21 mouse cellular contexts compared by ENCODE assay signal in genomic region chr8:99532686-99533415, GRCm38 (mm10).
DNase-seq lines count a peak whose midpoint lies in the region; ATAC-seq lines count a peak whose summit lies in the region.
"Had no signal": no experiment of that assay in that cellular context is flagged by ENCODE, and none has a peak within 500 bp of the region (broad histone marks: within the 10 kb centered on the region; RNA-seq: fewer than 3 reads in every experiment).

No protein-coding gene starts in this region.

- no peak overlapping the region for H3K27ac ChIP-seq in embryonic facial prominence, embryonic 14.5 days (replicated peaks; ENCODE audit: low read depth, low read length)
- H3K27ac ChIP-seq in embryonic facial prominence, embryonic 10.5 days (replicated peaks) = no peak overlapping the region
- no peak overlapping the region for H3K27ac ChIP-seq in intestine, embryonic 15.5 days
- H3K27ac ChIP-seq: heart, embryonic 10.5 days; hindbrain, embryonic 15.5 days; liver, embryonic 12.5 days; midbrain, embryonic 13.5 days; neural tube, embryonic 15.5 days had no signal

- DNase-seq in embryonic facial prominence, embryonic 14.5 days (ENCODE audit: low spot score) = peak; percentile 74
- DNase-seq in embryonic facial prominence, embryonic 10.5 days (ENCODE audit: low spot score) = no peak
- DNase-seq in left cerebral cortex, adult 11 months (ENCODE audit: low spot score) = peak; percentile 1
- DNase-seq in left cerebral cortex, postnatal 4 days = no peak
- peak; percentile 30 to 66 for DNase-seq in frontal cortex, adult 2 months (ENCODE audit: extremely low spot score in 1 of 2, low spot score in 1 of 2)
- peak; percentile 30 to 87 for DNase-seq in left cerebral cortex, postnatal 25 days (ENCODE audit: low spot score in 2 of 2)
- DNase-seq in thymus, postnatal 0 days (ENCODE audit: low spot score) = no peak
- DNase-seq: adrenal gland, postnatal 10 days; gastrocnemius, postnatal 36 days; heart, postnatal 10 days; kidney, adult 11 months; kidney, postnatal 14 days; thymus, postnatal 14 days had no signal

- no peak overlapping the region for H3K4me3 ChIP-seq in embryonic facial prominence, embryonic 14.5 days (ENCODE audit: low read depth, low read length)
- no peak overlapping the region for H3K4me3 ChIP-seq in embryonic facial prominence, embryonic 10.5 days
- H3K4me3 ChIP-seq in intestine, embryonic 15.5 days (replicated peaks) = no peak overlapping the region
- H3K4me3 ChIP-seq: heart, embryonic 10.5 days; hindbrain, embryonic 15.5 days; liver, embryonic 12.5 days; midbrain, embryonic 13.5 days; myocyte; neural tube, embryonic 15.5 days had no signal

- H3K4me2 ChIP-seq in embryonic facial prominence, embryonic 14.5 days (ENCODE audit: low read depth, low read length) = no peak overlapping the region
- no peak overlapping the region for H3K4me2 ChIP-seq in intestine, embryonic 15.5 days (replicated peaks)
- H3K4me2 ChIP-seq: hindbrain, embryonic 15.5 days; liver, embryonic 12.5 days; midbrain, embryonic 13.5 days; neural tube, embryonic 15.5 days had no signal

- intact Hi-C loops in left cerebral cortex, postnatal 4 days (cut with DNase I) = no loop called here
- intact Hi-C loops in left cerebral cortex, postnatal 25 days (cut with DNase I) = no loop called here

- no peaks in the 10 kb centered on the region for H3K36me3 ChIP-seq in embryonic facial prominence, embryonic 14.5 days (ENCODE audit: control insufficient read depth, insufficient read depth, low read length)
- H3K36me3 ChIP-seq in embryonic facial prominence, embryonic 10.5 days (replicated peaks) = no peaks in the 10 kb centered on the region
- no peaks in the 10 kb centered on the region for H3K36me3 ChIP-seq in intestine, embryonic 15.5 days
- H3K36me3 ChIP-seq: heart, embryonic 10.5 days; hindbrain, embryonic 15.5 days; liver, embryonic 12.5 days; midbrain, embryonic 13.5 days; neural tube, embryonic 15.5 days had no signal

- no peaks in the 10 kb centered on the region for H3K9me3 ChIP-seq in embryonic facial prominence, embryonic 14.5 days (ENCODE audit: control insufficient read depth, low read length)
- no peaks in the 10 kb centered on the region for H3K9me3 ChIP-seq in embryonic facial prominence, embryonic 10.5 days
- H3K9me3 ChIP-seq in intestine, embryonic 15.5 days = no peaks in the 10 kb centered on the region
- H3K9me3 ChIP-seq: heart, embryonic 10.5 days; hindbrain, embryonic 15.5 days; liver, embryonic 12.5 days; midbrain, embryonic 13.5 days; neural tube, embryonic 15.5 days had no signal

- H3K4me1 ChIP-seq in embryonic facial prominence, embryonic 14.5 days (ENCODE audit: control insufficient read depth, insufficient read depth, low read length) = no peaks in the 10 kb centered on the region
- no peaks in the 10 kb centered on the region for H3K4me1 ChIP-seq in embryonic facial prominence, embryonic 10.5 days
- H3K4me1 ChIP-seq in intestine, embryonic 15.5 days (replicated peaks) = no peaks in the 10 kb centered on the region
- H3K4me1 ChIP-seq: heart, embryonic 10.5 days; hindbrain, embryonic 15.5 days; liver, embryonic 12.5 days; midbrain, embryonic 13.5 days; neural tube, embryonic 15.5 days had no signal

- no peak for ATAC-seq in embryonic facial prominence, embryonic 14.5 days (ENCODE audit: low read depth)
- no peak for ATAC-seq in intestine, embryonic 15.5 days
- ATAC-seq: liver, embryonic 12.5 days; lung, postnatal 0 days; midbrain, embryonic 13.5 days had no signal

- H3K9ac ChIP-seq in embryonic facial prominence, embryonic 14.5 days (ENCODE audit: low read depth, low read length) = no peak overlapping the region
- no peak overlapping the region for H3K9ac ChIP-seq in intestine, embryonic 15.5 days
- H3K9ac ChIP-seq: hindbrain, embryonic 15.5 days; liver, embryonic 12.5 days; midbrain, embryonic 13.5 days; neural tube, embryonic 15.5 days had no signal

- 65% methylated on average over 8 of the region's 8 CpGs for WGBS in embryonic facial prominence, embryonic 14.5 days
- 90% methylated on average over 8 of the region's 8 CpGs for WGBS in embryonic facial prominence, embryonic 10.5 days
- 77% methylated on average over 8 of the region's 8 CpGs for WGBS in intestine, embryonic 15.5 days

- H3K27me3 ChIP-seq in embryonic facial prominence, embryonic 14.5 days (replicated peaks; ENCODE audit: control insufficient read depth, insufficient read depth, low read length) = no peaks in the 10 kb centered on the region
- no peaks in the 10 kb centered on the region for H3K27me3 ChIP-seq in embryonic facial prominence, embryonic 10.5 days (replicated peaks; ENCODE audit: low read depth, poor library complexity, severe bottlenecking)
- H3K27me3 ChIP-seq in intestine, embryonic 15.5 days (replicated peaks) = no peaks in the 10 kb centered on the region
- H3K27me3 ChIP-seq: hindbrain, embryonic 15.5 days; liver, embryonic 12.5 days; midbrain, embryonic 13.5 days; neural tube, embryonic 15.5 days had no signal

Comparison
In these comparisons a context has a peak if more than half of its experiments do, and no peak if none do; other contexts are left out.
1. DNase-seq: peak in embryonic facial prominence, embryonic 14.5 days (single experiment), left cerebral cortex, adult 11 months (single experiment), frontal cortex, adult 2 months (2 of 2) and left cerebral cortex, postnatal 25 days (2 of 2); none in embryonic facial prominence, embryonic 10.5 days (single experiment), left cerebral cortex, postnatal 4 days (single experiment) and thymus, postnatal 0 days (single experiment).